Mouse (Mus musculus) spleen, postnatal 10 days (tissue): ENCODE results near the gene Ggt5.

Experiments
- DNase-seq, 2 experiments: peaks; one replicate each; pipeline ENCODE4 v3.0.0; 2021 to 2022; ENCODE audit warnings: low spot score in 2 of 2

The Ggt5 gene

GRCm38 (mm10) chr10:75625920-75626319 lies 36.8 kb downstream of the Ggt5 start:
- no peak for DNase-seq

DNA sequence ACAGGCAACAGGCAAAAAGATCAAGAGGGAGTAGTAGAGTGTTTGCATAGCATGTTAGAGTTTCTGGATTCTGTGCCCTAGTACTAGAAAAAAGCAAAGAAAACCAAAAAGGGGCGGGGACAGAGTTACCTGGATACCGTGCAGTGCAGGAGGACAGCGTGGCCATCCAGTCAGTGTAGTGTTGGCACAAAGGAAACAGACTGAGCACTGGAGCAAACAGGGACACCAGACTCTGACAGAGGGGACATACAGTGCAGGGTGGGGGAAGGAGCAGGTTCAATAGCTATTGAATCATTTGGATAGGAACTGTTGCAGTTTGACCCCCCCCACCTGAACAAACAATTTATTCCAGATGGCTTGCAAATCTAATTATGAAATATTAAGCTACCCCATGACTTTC lies 37.9 kb downstream of the Ggt5 start:
- DNase-seq = no peak

- DNase-seq = no peak
Observed at GRCm38 (mm10) chr10:75627490-75627889, 38.4 kb downstream of the Ggt5 start.

GRCm38 (mm10) chr10:75632633-75633032 lies 43.5 kb downstream of the Ggt5 start:
- peak in 1 of 2 experiments; percentile 10 for DNase-seq

- DNase-seq = no peak
Observed at GRCm38 (mm10) chr10:75633048-75633447, 43.9 kb downstream of the Ggt5 start.

- DNase-seq = peak in 1 of 2 experiments; percentile 13
Observed at GRCm38 (mm10) chr10:75633576-75634139, 44.5 kb downstream of the Ggt5 start.

DNA sequence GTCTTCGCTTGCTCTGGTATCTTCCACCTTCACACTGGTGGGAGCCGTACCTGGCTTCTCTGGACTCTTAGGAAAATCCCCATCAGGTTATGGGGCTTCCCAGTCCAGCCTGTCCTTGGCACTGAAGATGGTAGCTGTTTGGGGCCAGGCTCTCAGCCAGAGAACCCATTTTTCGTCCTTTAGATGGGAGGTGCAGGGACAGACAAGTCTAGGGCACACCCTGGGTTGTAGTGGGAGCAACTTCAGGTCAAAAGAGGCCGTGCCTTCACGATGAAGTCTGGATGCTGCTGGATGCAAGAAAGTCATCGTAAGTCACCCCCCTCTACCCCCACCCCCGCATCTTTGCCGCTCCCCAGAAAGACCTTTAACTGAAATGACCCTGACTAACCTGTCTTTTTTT lies 45.5 kb downstream of the Ggt5 start:
- DNase-seq = no peak

DNA sequence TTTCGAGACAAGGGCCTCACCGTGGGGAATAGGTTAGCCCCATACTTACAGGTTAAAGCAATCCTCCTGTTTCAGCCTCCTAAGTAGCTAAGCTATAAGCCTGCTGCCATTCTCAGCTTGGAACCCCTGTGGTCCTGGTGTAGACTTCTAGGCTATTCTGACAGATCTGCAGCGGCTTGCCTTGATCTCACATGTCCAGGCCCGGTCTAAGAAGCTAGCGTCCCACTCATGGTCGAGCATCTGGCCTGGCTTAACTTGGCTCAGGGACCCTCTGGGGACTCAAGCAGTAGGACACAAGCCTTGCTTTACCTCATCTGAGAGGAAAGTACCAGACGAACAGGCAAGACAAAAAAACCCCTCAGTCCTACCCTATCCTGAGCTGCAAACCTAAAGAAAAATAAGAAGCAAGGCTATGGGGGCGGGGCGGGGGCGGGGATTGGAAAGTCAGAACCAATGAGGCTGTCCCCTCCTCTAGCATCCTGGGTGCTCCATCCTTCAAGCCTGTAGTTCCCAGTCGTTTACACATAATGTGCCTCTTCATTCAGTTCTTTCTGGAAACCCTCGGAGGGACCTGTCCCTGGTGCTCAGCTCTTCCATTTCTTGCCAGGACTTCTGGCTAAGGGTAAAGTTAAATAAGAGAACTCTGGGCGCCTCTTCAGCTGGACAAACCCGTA lies 46.0 kb downstream of the Ggt5 start:
- no peak for DNase-seq

DNA sequence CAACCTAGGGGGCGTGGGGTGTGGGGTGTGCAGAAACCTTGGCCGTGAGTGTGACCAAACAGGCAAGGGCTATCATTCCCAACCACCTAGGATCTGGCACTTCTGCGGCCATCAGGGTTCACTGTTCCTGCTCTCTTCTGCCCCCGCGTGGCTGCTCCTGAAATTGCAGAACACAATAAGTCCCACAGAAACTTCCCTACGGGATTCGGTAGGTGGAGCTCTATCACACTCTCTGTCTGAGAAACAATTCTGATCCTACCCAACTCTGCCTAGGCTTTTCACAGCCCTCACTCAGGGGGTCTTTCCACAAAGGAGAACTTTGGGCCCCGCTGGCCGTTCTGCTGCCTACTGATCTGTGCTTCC lies 46.5 kb downstream of the Ggt5 start:
- peak; percentile 87 to 89 for DNase-seq

DNA sequence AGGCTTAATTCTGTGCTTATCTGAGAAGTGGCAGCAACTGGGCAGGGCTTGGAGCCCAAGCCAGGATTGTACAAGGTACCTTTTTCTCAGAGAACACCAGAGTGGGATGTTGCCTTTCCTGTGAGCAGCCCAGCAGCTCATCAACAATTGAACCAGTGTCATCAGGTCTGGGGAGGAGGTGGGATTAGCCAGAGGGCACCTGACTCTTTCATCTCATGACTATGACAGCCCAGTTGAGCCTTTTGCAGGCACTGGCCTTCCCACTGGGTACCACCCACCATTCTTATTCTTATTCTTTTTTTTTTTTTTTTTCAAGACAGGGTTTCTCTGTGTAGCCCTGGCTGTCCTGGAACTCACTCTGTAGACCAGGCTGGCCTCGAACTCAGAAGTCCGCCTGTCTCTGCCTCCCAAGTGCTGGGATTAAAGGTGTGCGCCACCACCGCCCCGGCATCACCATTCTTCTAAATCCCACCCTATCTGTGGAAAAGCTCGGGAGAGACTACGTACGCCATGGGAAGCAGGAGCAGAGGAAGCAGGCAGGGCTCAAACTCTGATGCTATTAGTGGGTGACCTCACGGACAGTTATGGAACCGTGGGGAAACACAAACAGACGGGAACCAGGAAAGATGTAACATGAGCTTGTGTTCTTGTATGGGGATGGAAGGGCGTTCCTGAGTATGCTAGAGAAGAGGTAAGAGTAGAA lies 47.1 kb downstream of the Ggt5 start:
- peak; percentile 9 to 11 for DNase-seq

DNA sequence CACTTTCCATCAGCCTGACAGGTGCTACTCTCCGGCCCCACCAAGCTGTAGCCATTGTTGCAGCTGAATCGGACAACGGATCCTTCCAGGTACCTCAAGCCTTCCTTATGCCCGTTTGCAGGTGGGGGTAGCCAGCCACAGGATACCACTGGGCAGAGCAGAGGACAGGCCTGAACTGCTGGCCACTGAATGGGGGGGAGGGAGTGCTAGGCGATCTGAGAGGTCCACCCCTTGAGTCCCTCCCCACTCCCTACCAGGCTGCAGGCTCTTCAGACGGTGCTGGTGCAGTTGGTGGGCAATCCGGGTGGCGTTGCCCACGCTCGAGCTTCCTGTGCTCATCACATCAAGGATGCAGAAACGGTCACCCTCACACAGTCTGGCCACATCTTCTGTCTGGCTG lies 48.6 kb downstream of the Ggt5 start:
- peak; percentile 4 to 12 for DNase-seq

GRCm38 (mm10) chr10:75641721-75642222 lies 52.6 kb downstream of the Ggt5 start:
- DNase-seq = peak in 1 of 2 experiments; percentile 28

DNA sequence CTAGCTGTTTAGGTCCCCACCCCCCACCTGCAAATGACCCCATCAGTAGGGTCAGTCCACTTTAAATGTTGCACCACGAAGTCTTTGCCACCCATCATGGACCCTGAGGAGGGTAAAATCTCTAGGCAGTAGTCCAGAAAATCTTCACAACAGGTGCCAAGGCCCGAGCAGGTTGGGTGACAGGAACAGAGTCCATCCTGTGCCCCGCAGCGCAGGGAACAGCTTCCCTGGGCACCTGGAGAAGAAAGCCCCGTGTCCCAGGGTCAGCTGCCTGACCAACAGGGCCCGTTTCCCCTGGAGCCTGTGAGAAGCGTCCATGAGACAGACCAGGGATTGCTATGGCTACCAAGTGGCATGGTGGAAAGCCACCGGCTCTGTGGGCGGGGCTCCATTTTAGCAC lies 53.3 kb downstream of the Ggt5 start:
- no peak for DNase-seq

GRCm38 (mm10) chr10:75642891-75643290 lies 53.8 kb downstream of the Ggt5 start:
- peak in 1 of 2 experiments; percentile 16 for DNase-seq

DNA sequence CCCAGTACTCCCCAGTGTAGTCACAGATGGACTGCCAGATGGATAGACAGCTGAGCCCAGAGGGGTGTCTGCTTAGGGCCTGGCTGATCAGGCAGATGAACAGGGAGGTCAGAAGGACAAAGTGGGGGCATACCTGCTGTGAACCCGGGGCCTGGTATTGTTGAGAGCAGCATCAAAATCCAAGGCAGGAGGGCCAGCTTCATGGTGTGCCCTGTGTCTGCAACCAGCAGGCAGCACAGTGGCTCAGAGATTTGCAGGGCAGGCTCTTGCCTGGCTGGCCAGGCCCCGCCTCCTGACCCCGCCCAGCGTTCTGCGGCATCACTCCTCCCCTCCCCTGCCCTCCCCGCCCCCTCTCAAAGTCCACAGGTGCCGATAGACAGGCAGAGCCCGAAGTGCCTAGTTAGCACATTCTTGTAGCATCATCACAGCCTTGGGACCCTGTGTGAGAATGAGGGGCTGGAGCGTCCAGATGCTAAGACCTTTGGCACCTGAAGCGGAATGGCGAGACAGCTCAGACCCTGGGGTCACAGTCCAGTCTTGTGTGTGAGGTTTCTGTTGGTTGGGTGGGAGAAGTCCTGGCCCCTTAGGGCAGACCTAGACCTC lies 54.7 kb downstream of the Ggt5 start, which contains the start of gene Susd2:
Susd2 (minus strand) TSS at position 268 of the 603 bp plus-strand sequence.
- DNase-seq = peak in 1 of 2 experiments; percentile 80

DNA sequence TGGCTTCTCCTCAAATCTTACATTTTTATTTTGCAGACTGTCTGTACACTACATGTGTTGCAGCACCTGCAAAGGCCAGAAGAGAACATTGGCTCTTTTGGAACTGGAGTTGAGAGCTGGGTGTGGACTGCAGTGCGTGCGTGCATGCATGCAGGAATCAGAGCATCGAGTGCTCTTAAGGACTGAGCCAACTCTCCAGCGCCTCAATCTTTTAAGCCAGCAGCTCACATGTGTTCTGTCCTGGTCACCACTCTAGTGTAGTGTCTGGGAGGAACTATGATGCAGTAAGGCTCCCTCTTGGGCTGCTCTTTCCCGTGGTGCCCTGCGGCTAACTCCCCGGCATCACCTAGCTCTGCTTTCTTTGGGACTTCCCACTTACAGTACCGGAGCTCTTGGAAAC lies 56.5 kb downstream of the Ggt5 start:
- DNase-seq = no peak

- no peak for DNase-seq
Observed at GRCm38 (mm10) chr10:75646406-75646805, 57.3 kb downstream of the Ggt5 start.

DNA sequence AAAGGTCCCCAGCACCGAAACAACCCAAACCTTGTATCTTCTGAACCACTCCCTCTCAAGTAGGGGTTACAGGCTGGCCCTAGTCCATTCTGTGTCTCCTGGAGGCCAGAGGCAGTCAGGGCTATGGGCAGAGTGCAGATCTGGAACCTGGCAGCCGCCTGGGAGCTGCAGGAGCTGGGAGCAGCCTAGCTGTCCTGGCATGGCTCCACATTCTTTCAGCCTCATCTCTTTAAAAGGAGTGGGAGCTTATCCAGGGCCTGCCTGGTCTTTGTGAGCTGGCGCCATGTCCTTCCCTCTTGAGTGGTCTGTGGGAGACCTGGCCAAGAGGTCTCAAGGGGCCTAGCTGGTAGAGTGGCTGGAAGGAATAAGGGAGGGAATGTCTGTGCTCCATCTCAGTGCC lies 58.2 kb downstream of the Ggt5 start:
- DNase-seq = no peak

GRCm38 (mm10) chr10:75648091-75648490 lies 59.0 kb downstream of the Ggt5 start:
- DNase-seq = no peak

- DNase-seq = no peak
Observed at GRCm38 (mm10) chr10:75649001-75649400, 59.9 kb downstream of the Ggt5 start.

DNA sequence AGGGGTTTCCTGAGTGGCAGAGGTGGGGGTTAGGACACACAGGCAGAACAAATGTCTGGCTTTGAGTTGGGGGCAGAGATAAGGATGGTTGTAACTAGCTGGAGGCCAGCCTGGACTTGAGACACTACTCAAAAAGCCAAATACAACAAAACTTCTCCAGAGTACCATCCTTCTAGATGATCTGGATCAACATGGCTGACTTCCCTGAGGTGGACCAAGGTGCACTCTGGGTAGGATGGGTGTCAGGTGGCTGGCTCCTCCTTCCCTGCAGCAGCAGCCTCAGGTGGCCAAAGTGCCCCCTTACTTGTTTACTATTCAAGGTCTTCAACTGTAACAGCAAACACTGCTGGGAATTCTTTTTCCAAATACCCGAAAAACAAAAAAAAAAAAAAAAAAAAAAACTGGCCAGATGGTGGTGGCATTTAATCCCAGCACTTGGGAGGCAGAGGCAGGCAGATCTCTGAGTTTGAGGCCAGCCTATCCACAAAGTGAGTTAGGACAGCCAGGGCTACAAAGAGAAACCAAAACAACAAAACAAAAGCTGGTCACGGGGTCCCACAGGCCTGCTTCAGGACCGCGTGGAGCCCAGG lies 60.4 kb downstream of the Ggt5 start:
- no peak for DNase-seq

GRCm38 (mm10) chr10:75650306-75650902 lies 61.3 kb downstream of the Ggt5 start:
- no peak for DNase-seq
